Mouse (Mus musculus) testis, postnatal 10 days (tissue): ENCODE measurements around the gene Gpr82.

ENCODE experiments used
- DNase-seq: peaks from one replicate; pipeline ENCODE4 v3.0.0; 2021; ENCODE audit warnings: low spot score

Gene Gpr82

GRCm38 (mm10) chrX:13661063-13661462, at the start of gene Gpr82:
TSS of gene Gpr82 (plus strand) at chrX:13661363.
- DNase-seq: no peak

- DNase-seq: no peak
Observed at GRCm38 (mm10) chrX:13612115-13612514, 49.0 kb upstream of the Gpr82 start.

- no peak for DNase-seq
Observed at GRCm38 (mm10) chrX:13616726-13617125, 44.4 kb upstream of the Gpr82 start.

DNA sequence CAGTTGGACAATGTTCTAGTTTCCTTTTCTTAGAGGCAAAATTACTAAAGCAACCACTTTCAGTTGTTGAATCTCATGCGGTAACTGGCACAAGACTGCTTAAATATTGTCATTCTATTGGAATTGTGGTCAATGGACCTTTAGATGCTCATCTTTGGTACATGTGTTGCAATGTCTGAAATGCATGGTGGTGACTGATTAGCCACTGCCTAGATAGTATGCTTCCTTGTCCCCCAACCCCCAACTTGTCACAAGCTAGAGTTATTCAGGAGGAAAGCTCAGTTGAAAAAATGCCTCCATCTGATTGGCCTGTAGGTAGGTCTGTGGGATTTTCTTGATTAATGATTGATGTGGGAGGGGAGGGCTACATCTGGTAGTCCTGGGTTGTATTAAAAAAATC, 43.9 kb upstream of the Gpr82 start:
- DNase-seq: no peak

- DNase-seq: no peak
Observed at GRCm38 (mm10) chrX:13618476-13618875, 42.7 kb upstream of the Gpr82 start.

- no peak for DNase-seq
Observed at GRCm38 (mm10) chrX:13621473-13621872, 39.7 kb upstream of the Gpr82 start.

DNA sequence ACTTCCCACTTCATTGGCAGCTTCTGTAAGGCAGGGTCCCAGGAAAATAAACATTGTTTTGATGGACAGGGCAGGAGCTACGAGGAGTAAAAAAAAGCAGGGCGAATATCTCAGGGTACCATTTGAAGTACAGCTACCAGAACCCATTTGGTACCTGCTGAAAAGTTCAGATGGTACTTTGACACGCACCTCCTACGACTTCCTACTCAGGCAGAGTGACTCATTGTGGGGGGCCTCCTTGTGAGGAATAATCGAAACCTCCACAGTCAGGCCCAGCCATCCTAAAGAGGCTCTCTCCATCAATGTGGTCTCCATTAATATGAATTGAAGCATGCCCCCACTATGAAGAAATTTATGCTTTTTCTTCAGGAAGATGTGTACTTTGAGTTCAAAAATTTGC, 38.5 kb upstream of the Gpr82 start:
- DNase-seq: no peak

GRCm38 (mm10) chrX:13631599-13632283, 29.4 kb upstream of the Gpr82 start, which contains the start of gene Gpr34:
TSS of gene Gpr34 (plus strand) at chrX:13632089.
- no peak for DNase-seq

DNA sequence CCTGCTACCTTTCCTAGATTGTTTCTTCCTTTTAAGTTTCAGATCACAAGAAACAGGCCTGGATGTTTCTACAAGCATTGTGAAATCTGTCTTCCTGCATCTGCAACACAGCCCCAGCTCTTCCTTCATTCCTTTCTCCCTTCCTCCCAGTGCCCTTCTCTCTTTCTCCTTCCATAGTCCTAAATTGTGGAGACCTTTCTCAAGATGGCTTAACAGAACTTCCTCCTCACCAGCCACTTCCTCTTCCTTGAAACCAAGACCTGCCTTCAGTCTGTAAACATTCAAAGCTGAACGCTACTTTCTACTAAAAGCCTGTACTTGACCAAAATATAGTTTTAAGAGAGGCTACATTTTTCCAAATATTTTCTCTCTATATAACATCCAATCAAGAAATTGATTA, 24.8 kb upstream of the Gpr82 start:
- DNase-seq: no peak

GRCm38 (mm10) chrX:13638894-13639293, 22.3 kb upstream of the Gpr82 start:
- DNase-seq: no peak

- DNase-seq: no peak
Observed at GRCm38 (mm10) chrX:13651889-13652288, 9.3 kb upstream of the Gpr82 start.

GRCm38 (mm10) chrX:13652291-13652690, 8.9 kb upstream of the Gpr82 start:
- DNase-seq: no peak

DNA sequence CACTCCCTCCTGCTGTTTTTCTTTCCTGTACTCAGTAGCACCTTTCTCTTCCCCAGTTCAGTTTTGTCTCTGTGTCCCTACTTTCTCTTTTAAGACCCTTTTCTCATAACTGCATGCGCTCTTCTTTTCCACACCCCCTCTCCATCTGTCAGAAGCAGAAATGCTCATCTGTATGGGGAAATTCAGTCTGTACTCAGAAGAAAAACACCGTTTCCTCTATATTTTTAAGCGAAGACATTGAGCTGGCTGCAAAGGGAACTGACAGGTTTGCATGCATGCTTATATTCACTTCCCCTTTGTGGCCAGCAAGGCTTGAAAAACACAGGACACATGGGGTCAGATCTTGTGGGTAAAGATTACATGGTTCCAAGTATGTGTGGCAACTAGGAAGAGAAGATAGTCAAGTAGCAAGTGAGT, 6.2 kb upstream of the Gpr82 start:
- no peak for DNase-seq

DNA sequence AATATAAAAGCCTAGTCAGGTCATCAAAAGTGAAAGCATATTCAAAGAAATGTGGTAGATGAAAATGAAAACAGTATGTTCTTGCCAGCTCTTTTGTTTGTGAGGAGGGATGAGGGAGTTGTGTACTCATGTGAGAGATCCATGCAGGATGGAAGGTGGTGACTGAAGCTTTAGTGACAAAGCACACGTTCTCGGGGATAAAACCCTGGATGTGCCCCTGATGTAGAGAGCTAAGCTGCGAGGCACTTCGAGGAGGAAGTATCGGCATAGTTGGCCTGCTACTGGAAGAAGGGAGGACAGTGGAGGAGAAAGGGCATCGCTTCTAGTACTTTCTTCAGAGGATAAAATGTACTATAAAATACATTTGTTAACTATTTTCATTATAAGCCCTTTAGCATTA, 5.3 kb upstream of the Gpr82 start:
- no peak for DNase-seq

DNA sequence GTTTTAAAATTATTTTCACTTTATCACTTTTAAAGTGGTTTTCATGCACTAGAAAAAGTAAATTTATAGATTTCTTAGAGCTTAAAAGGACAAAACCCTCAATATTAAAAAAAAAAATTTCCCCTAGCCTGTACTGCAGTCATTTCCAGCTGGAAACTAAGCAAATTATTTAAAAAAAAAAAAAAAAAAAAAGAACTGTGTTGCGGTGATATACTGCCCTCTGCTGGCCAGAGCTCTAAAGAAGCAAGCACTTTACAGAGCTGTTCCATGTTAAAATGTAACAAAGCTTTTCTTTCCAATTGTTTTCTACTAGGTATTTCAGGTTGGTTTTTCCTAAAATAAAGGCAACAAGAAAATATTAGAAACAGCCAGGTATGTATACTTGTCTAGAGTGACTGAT, 4.4 kb upstream of the Gpr82 start:
- DNase-seq: peak; percentile 75

- no peak for DNase-seq
Observed at GRCm38 (mm10) chrX:13658616-13659140, 2.5 kb upstream of the Gpr82 start.

DNA sequence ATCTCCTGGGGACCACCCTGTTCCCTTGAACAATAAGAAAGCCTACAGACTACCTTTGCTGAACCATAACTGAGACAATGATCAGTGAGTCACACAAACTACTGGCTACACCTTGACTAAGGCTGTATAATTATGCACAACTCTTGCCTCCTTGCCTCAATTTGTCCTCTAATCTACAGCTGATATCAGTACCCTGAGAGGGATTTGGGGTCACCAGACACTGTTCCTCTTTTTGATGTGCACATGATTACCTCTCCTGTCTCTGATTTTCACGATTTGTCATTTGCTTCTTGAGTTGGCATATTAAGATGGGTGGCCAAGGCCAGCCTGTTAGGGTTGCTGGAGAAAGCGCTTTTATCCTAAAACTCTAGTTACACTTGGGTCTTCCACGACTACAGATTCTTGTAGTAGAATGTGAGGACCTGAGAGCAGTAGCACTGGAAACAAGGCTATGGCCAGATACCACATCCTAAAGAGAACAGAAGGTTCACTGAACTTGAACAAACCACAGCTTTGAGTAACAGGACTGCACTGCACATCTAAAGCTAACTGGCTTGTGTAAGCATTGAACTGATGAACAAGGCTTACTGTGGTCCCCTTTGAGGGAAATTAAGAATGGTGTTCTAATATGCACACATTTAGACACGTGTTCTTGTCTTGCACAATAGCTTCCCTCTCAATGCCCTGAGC, 1.8 kb upstream of the Gpr82 start:
- no peak for DNase-seq

DNA sequence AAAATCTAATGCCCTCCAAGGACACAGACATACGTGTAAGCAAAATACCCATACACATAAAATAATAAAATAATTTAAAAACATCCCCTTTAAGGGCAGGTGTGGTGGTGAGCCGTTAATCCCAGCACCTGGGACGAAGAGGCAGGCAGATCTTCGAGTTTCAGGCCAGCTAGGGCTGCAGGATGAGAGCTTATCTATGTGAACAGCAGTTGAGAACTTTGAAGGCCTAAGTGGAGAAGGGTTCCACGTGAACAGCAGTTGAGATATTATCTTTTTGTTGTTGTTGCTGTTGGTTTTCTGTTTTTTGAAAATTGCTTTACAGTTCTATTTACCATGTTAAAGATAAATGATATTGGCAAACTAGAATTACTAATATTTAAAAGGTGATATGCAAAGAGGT, 7.7 kb downstream of the Gpr82 start:
- DNase-seq: no peak

DNA sequence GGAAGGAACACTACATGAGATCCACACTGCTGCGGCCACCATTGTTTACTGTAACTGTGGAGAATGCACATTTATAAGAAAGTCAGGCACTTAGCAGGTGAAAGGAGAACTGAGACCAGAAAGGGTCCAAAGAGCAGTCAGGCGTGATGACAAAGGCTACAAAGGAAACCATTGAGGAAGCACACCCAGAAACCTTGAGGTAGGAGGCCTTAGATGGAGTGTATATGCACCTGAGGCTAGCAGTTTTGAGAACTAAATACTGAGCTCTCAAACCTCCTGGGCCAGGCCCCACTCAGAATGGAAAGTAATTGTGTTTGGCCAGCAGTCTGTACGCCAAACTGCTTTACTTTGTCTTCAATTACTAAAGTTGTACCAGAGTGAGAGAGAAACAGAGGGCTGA, 9.2 kb downstream of the Gpr82 start:
- no peak for DNase-seq

GRCm38 (mm10) chrX:13673001-13673400, 11.8 kb downstream of the Gpr82 start:
- no peak for DNase-seq

DNA sequence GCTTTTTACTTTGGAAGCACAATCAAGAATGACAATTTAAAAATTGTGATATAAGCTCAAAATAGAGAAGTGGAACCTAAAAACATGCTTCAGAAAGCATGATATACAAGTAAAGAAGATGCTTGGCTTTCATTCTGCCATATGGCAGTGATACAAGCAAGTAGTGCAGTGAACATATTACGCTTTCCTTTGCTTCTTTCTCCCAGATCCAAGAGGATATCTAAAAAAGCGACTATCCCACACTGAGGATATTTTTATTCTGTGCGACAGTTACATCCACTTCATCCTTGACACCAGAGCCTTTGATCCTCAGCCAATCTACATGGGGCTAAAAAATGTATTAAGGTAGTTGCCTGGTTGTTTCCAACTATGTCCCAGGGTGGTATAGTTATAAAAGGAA, 20.6 kb downstream of the Gpr82 start:
- no peak for DNase-seq

DNA sequence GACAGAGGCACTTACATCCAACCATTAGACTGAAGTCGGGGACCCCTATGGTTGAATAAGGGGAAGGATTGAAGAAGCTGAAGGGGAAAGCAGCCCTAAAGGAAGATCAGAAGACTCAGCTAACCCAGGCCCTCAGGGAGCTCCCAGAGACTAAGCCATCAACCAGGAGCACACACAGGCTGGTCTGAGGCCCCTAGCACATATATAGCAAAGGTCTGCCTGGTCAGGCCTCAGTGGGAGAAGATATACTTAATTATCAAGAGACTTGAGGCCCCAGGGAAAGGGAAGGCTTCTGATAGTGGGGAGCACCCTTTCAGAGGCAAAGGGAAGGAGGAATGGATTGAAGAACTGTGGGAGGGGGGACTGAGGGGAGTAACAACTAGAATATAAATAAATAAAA, 25.4 kb downstream of the Gpr82 start:
- DNase-seq: no peak

GRCm38 (mm10) chrX:13688356-13688755, 27.2 kb downstream of the Gpr82 start:
- DNase-seq: no peak

GRCm38 (mm10) chrX:13691865-13692264, 30.7 kb downstream of the Gpr82 start:
- no peak for DNase-seq
